10 mouse cellular contexts compared by ENCODE assay signal in genomic region chr13:92733741-92734140, GRCm38 (mm10).
A peak's percentile ranks its signal among the peaks of the same experiment; 100 is the strongest.
DNase-seq lines count a peak whose midpoint lies in the region; TF ChIP-seq lines count a peak whose summit lies in the region.
"Had no signal": no experiment of that assay in that cellular context is flagged by ENCODE, and none has a peak within 500 bp of the region (broad histone marks: within the 10 kb centered on the region; RNA-seq: fewer than 3 reads in every experiment).

No protein-coding gene starts in this region.

- peak overlapping the region; percentile 65 for H3K4me2 ChIP-seq in CH12.LX (ENCODE audit: insufficient read depth, low read depth, poor library complexity, severe bottlenecking)
- H3K4me2 ChIP-seq: embryonic facial prominence, embryonic 13.5 days; heart, embryonic 12.5 days had no signal

- H3K4me1 ChIP-seq in CH12.LX (ENCODE audit: control insufficient read depth in 1 of 2, insufficient read depth in 2 of 2): peaks cover 7 to 37% of the 10 kb centered on the region in 2 experiments

- H3K9ac ChIP-seq in CH12.LX (ENCODE audit: insufficient read depth, low read depth): no peak overlapping the region
- H3K9ac ChIP-seq: embryonic facial prominence, embryonic 13.5 days; heart, embryonic 12.5 days had no signal

- H3K27me3 ChIP-seq in CH12.LX (replicated peaks): no peaks in the 10 kb centered on the region
- H3K27me3 ChIP-seq: embryonic facial prominence, embryonic 13.5 days; heart, embryonic 12.5 days had no signal

- TF ChIP-seq RAD21 in CH12.LX (IDR thresholded peaks at IDR 0.05; ENCODE audit: low read depth, low read length): no peak

- no peak for TF ChIP-seq EP300 in CH12.LX (IDR thresholded peaks at IDR 0.05; ENCODE audit: low read length)

- no peak for TF ChIP-seq CTCF in CH12.LX (conservative IDR thresholded peaks at IDR 0.05 in 1 of 2, IDR thresholded peaks at IDR 0.05 in 1 of 2; ENCODE audit: low read depth in 2 of 2, low read length in 2 of 2)

- dilution Hi-C loops in CH12.LX (cut with MboI; ENCODE audit: extremely low pct_ligation_motif_present, extremely low pct_unique_long_range_greater_than_20kb, low sequenced_read_pairs): no loop called here

- H3K27ac ChIP-seq in CH12.LX (ENCODE audit: insufficient read depth, low read depth): no peak overlapping the region
- H3K27ac ChIP-seq: embryonic facial prominence, embryonic 13.5 days had no signal

- peak; percentile 48 for DNase-seq in gastrocnemius, postnatal 14 days
- DNase-seq in gastrocnemius, postnatal 36 days: no peak
- no peak for DNase-seq in CH12.LX (ENCODE audit: extremely low read depth)
- peak; percentile 39 for DNase-seq in cerebellum, adult 8-10 months
- DNase-seq in layer of hippocampus, postnatal 36 days: peak; percentile 38 to 40
- DNase-seq in ovary, postnatal 36 days (ENCODE audit: low spot score): no peak
- no peak for DNase-seq in embryo, embryonic 11 days
- no peak for DNase-seq in kidney, postnatal 10 days

- no peaks in the 10 kb centered on the region for H3K36me3 ChIP-seq in CH12.LX (replicated peaks in 1 of 2; ENCODE audit: control insufficient read depth in 1 of 2, insufficient read depth in 1 of 2, low read length in 1 of 2)
- H3K36me3 ChIP-seq: embryonic facial prominence, embryonic 13.5 days; heart, embryonic 12.5 days had no signal

- TF ChIP-seq POLR2A in CH12.LX (IDR thresholded peaks at IDR 0.05; ENCODE audit: low read depth, low read length): no peak

- H3K79me2 ChIP-seq in CH12.LX (replicated peaks; ENCODE audit: control insufficient read depth, extremely low read depth, insufficient read depth, poor library complexity, severe bottlenecking): no peaks in the 10 kb centered on the region

- intact Hi-C loops in gastrocnemius, postnatal 14 days (cut with DNase I; ENCODE audit: low total_unique reads): no loop called here
- intact Hi-C loops in gastrocnemius, postnatal 36 days (cut with DNase I): no loop called here

- H3K9me3 ChIP-seq in CH12.LX (replicated peaks; ENCODE audit: low read length): peaks cover 11% of the 10 kb centered on the region
- H3K9me3 ChIP-seq: embryonic facial prominence, embryonic 13.5 days; heart, embryonic 12.5 days had no signal

- H3K4me3 ChIP-seq in CH12.LX (replicated peaks in 1 of 3; ENCODE audit: low read depth in 2 of 3, low read length in 2 of 3, poor library complexity in 1 of 3): no peak overlapping the region
- H3K4me3 ChIP-seq: embryonic facial prominence, embryonic 13.5 days; heart, embryonic 12.5 days had no signal

- in situ Hi-C loops in CH12.LX (cut with MboI; ENCODE audit: low pct_ligation_motif_present, low pct_unique_long_range_greater_than_20kb, low sequenced_read_pairs): loop anchor here (25.0 kb wide), 2 partner anchors 371 to 821 kb away; partner anchors contain the start of genes Dhfr and Msh3

TF ChIP-seq in CH12.LX, 34 proteins besides CTCF, POLR2A, EP300 and RAD21:
- no peak for TF ChIP-seq JUN (IDR thresholded peaks at IDR 0.05; ENCODE audit: insufficient read depth, low read depth, low read length)

Comparison
In these comparisons a context has a peak if more than half of its experiments do, and no peak if none do; other contexts are left out.
1. DNase-seq: peak in gastrocnemius, postnatal 14 days (single experiment), cerebellum, adult 8-10 months (single experiment) and layer of hippocampus, postnatal 36 days (2 of 2); none in gastrocnemius, postnatal 36 days (0 of 2), CH12.LX (single experiment), ovary, postnatal 36 days (single experiment), embryo, embryonic 11 days (single experiment) and kidney, postnatal 10 days (single experiment).